Mouse (Mus musculus): Measurements from ENCODE around the gene Rab11fip3. TPM values are rescaled to one million over a fixed set of nuclear protein-coding genes. Genes with fewer than 3 reads are reported as not detected.
A peak's percentile ranks its signal among the peaks of the same experiment; 100 is the strongest.
"Not testable (repeated sequence)": the region's sequence is repeated elsewhere in the genome, so short reads cannot be mapped to it uniquely, and the experiment has no call there.

Gene Rab11fip3
- polyA plus RNA-seq, 2 experiments: 1.4 to 2.1 TPM

DNA sequence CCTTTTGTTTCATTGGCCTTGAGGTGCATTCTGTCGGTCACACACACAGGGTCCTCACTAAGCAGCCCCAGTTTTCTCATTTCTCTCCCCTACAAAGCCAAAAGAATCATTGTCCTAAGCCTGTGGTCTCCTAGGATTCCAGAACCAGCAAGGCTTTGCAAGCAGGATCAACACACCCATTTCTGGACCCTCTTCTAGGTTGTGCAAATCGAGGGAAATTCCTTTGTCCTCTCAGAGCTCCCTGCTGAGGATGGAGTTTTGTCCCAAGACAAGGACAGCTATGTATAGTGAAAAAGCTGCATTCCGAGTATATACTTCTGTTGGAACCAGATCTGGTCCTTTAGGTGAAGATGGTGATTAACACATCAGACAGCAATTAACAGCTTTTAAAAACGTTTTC is 40.8 kb upstream of the Rab11fip3 start:
- Histone ChIP-seq H3K27ac (no peak overlapping the region), H3K4me1 (replicated peaks; ENCODE audit: control insufficient read depth in 2 of 2, insufficient read depth in 2 of 2, low read length in 1 of 2) (peaks cover 2 to 8% of the 10 kb centered on the region in 2 experiments), H3K4me3 (ENCODE audit: insufficient read depth in 1 of 2, low read depth in 2 of 2, low read length in 2 of 2) (no peak overlapping the region), H3K9ac (replicated peaks) (no peak overlapping the region), H3K4me2 (ENCODE audit: low read depth) (no peak overlapping the region), H3K36me3 (replicated peaks; ENCODE audit: control insufficient read depth, insufficient read depth, low read depth) (no peaks in the 10 kb centered on the region), H3K9me3 (ENCODE audit: control insufficient read depth, low read length) (no peaks in the 10 kb centered on the region), H3K27me3 (ENCODE audit: control insufficient read depth, insufficient read depth, low read length) (peaks cover 48% of the 10 kb centered on the region)
- DNase-seq (ENCODE audit: low read depth in 3 of 3, low spot score in 3 of 3) (no peak), ATAC-seq (ENCODE audit: insufficient read depth) (no peak)
- WGBS (ENCODE audit: insufficient replicate concordance): 29% methylated on average over 4 of the region's 4 CpGs
- no peak for TF ChIP-seq EP300 (IDR thresholded peaks at IDR 0.05; ENCODE audit: low read depth)
- TF ChIP-seq CTCF (IDR thresholded peaks at IDR 0.05; ENCODE audit: low read depth): no peak

- DNase-seq (ENCODE audit: low read depth in 3 of 3, low spot score in 3 of 3) (no peak), ATAC-seq (ENCODE audit: insufficient read depth) (no peak)
- no peaks in the 10 kb centered on the region for H3K9me3 ChIP-seq (ENCODE audit: control insufficient read depth, low read length)
- H3K27me3 ChIP-seq (ENCODE audit: control insufficient read depth, insufficient read depth, low read length): peaks cover 6% of the 10 kb centered on the region
- TF ChIP-seq EP300 (IDR thresholded peaks at IDR 0.05; ENCODE audit: low read depth) (no peak), CTCF (IDR thresholded peaks at IDR 0.05; ENCODE audit: low read depth) (no peak)
- H3K4me3 ChIP-seq (ENCODE audit: insufficient read depth in 1 of 2, low read depth in 2 of 2, low read length in 2 of 2): no peak overlapping the region
- no peak overlapping the region for H3K27ac ChIP-seq
- H3K36me3 ChIP-seq (replicated peaks; ENCODE audit: control insufficient read depth, insufficient read depth, low read depth): no peaks in the 10 kb centered on the region
- H3K4me1 ChIP-seq (replicated peaks; ENCODE audit: control insufficient read depth in 2 of 2, insufficient read depth in 2 of 2, low read length in 1 of 2): no peaks in the 10 kb centered on the region
- no peak overlapping the region for H3K9ac ChIP-seq (replicated peaks)
- WGBS (ENCODE audit: insufficient replicate concordance): 24% methylated on average over 4 of the region's 4 CpGs
- H3K4me2 ChIP-seq (ENCODE audit: low read depth): no peak overlapping the region
Observed at GRCm38 (mm10) chr17:26105619-26106018, 36.3 kb upstream of the Rab11fip3 start.

DNA sequence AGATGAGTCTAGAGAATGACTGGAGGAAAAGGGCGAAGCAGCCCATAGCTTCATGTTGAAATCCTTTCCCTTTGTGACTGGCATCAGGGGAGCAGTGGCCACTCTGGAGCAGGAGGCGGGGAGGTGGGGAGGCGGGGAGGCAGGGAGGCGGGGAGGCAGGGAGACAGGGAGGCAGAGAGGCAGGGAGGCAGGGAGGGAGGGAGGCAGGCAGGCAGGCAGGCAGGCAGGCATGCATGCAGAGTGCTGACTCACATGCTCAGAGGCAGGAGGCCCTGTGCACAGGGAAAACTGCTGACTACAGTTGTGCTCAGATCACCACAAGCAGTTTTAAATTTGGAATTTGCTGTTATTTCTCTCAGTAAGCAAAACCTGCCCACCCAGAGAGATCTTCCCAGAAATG is 32.1 kb upstream of the Rab11fip3 start:
- H3K36me3 ChIP-seq (replicated peaks; ENCODE audit: control insufficient read depth, insufficient read depth, low read depth): no peaks in the 10 kb centered on the region
- H3K9ac ChIP-seq (replicated peaks): no peak overlapping the region
- no peak overlapping the region for H3K27ac ChIP-seq
- no peak overlapping the region for H3K4me2 ChIP-seq (ENCODE audit: low read depth)
- 38% methylated on average over 4 of the region's 4 CpGs for WGBS (ENCODE audit: insufficient replicate concordance)
- H3K27me3 ChIP-seq (ENCODE audit: control insufficient read depth, insufficient read depth, low read length): no peaks in the 10 kb centered on the region
- no peak for DNase-seq (ENCODE audit: low read depth in 3 of 3, low spot score in 3 of 3)
- TF ChIP-seq EP300 (IDR thresholded peaks at IDR 0.05; ENCODE audit: low read depth) (no peak), CTCF (IDR thresholded peaks at IDR 0.05; ENCODE audit: low read depth) (no peak)
- ATAC-seq (ENCODE audit: insufficient read depth): peak; percentile 59; the same call in 1 of the 2 replicates
- no peaks in the 10 kb centered on the region for H3K4me1 ChIP-seq (replicated peaks; ENCODE audit: control insufficient read depth in 2 of 2, insufficient read depth in 2 of 2, low read length in 1 of 2)
- no peaks in the 10 kb centered on the region for H3K9me3 ChIP-seq (ENCODE audit: control insufficient read depth, low read length)
- H3K4me3 ChIP-seq (ENCODE audit: insufficient read depth in 1 of 2, low read depth in 2 of 2, low read length in 2 of 2): no peak overlapping the region

DNA sequence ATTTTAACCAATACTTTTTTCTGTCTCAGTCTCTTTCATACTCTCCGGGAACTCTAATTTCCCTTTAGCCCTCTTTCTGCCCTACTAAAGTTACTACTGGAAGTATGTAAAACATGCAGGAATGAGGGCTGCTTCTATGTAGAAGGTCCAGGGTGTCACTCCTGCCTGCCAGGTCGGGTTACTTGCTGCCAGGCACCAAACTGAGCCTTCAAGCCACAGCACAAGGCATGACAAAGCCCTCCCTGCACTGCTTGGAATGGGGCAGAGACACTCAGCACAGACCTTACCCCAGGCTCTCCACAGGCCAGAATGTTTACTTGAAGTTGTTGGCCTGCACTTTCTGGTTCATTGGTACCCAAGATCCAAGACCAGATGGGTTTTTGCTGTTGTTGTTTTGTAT is 30.8 kb upstream of the Rab11fip3 start:
- H3K27ac ChIP-seq: no peak overlapping the region
- no peak overlapping the region for H3K9ac ChIP-seq (replicated peaks)
- H3K27me3 ChIP-seq (ENCODE audit: control insufficient read depth, insufficient read depth, low read length): no peaks in the 10 kb centered on the region
- TF ChIP-seq CTCF (IDR thresholded peaks at IDR 0.05; ENCODE audit: low read depth) (no peak), EP300 (IDR thresholded peaks at IDR 0.05; ENCODE audit: low read depth) (no peak)
- H3K9me3 ChIP-seq (ENCODE audit: control insufficient read depth, low read length): no peaks in the 10 kb centered on the region
- H3K4me3 ChIP-seq (ENCODE audit: insufficient read depth in 1 of 2, low read depth in 2 of 2, low read length in 2 of 2): no peak overlapping the region
- no peak overlapping the region for H3K4me2 ChIP-seq (ENCODE audit: low read depth)
- no peaks in the 10 kb centered on the region for H3K36me3 ChIP-seq (replicated peaks; ENCODE audit: control insufficient read depth, insufficient read depth, low read depth)
- peaks cover 4 to 6% of the 10 kb centered on the region in 2 experiments for H3K4me1 ChIP-seq (replicated peaks; ENCODE audit: control insufficient read depth in 2 of 2, insufficient read depth in 2 of 2, low read length in 1 of 2)
- DNase-seq (ENCODE audit: low read depth in 3 of 3, low spot score in 3 of 3) (no peak), ATAC-seq (ENCODE audit: insufficient read depth) (no peak)
- WGBS (ENCODE audit: insufficient replicate concordance): 41% methylated on average over 2 of the region's 2 CpGs

GRCm38 (mm10) chr17:26099316-26099715 is 30.0 kb upstream of the Rab11fip3 start:
- not testable (repeated sequence) for H3K27ac ChIP-seq; H3K4me3 ChIP-seq (ENCODE audit: insufficient read depth in 1 of 2, low read depth in 2 of 2, low read length in 2 of 2); H3K9ac ChIP-seq (replicated peaks); H3K9me3 ChIP-seq (ENCODE audit: control insufficient read depth, low read length); H3K36me3 ChIP-seq (replicated peaks; ENCODE audit: control insufficient read depth, insufficient read depth, low read depth); ATAC-seq (ENCODE audit: insufficient read depth); DNase-seq (ENCODE audit: low read depth in 3 of 3, low spot score in 3 of 3); H3K4me2 ChIP-seq (ENCODE audit: low read depth); H3K27me3 ChIP-seq (ENCODE audit: control insufficient read depth, insufficient read depth, low read length)
- peaks cover 9 to 12% of the 10 kb centered on the region in 2 experiments for H3K4me1 ChIP-seq (replicated peaks; ENCODE audit: control insufficient read depth in 2 of 2, insufficient read depth in 2 of 2, low read length in 1 of 2)
- TF ChIP-seq CTCF (IDR thresholded peaks at IDR 0.05; ENCODE audit: low read depth): peak; percentile 33; the same call in 1 of the 2 replicates
- 46% methylated on average over 3 of the region's 3 CpGs for WGBS (ENCODE audit: insufficient replicate concordance)
